Mouse (Mus musculus) liver, embryonic 15.5 days (tissue): ENCODE data around the gene Stk17b. TPM values are rescaled to one million over a fixed set of nuclear protein-coding genes. Genes with fewer than 3 reads are reported as not detected.
"Not testable (repeated sequence)": the region's sequence is repeated elsewhere in the genome, so short reads cannot be mapped to it uniquely, and the experiment has no call there.

Experiments
- ATAC-seq: fragments of 200-750 bp; cut with Nextera tagmentation; 2 replicates; pipeline ENCODE4 v1.8.0; 2017; ENCODE audit warnings: moderate number of reproducible peaks, mild to moderate bottlenecking, moderate library complexity; ENCODE audit not compliant: insufficient read depth
- H3K27ac ChIP-seq: fragments of 300-500 bp; sonication (generic); replicated peaks from 2 replicates; pipeline ENCODE4 v1.5.1; 2015; ENCODE audit warnings: mild to moderate bottlenecking, inconsistent platforms
- H3K27me3 ChIP-seq: fragments of 300-500 bp; sonication (generic); 2 replicates; pipeline ENCODE4 v1.6.1; 2015; ENCODE audit warnings: mild to moderate bottlenecking, inconsistent platforms
- H3K36me3 ChIP-seq: fragments of 300-500 bp; sonication (generic); replicated peaks from 2 replicates; pipeline ENCODE4 v1.6.1; 2015; ENCODE audit warnings: moderate library complexity, mild to moderate bottlenecking, inconsistent platforms
- H3K4me1 ChIP-seq: fragments of 300-500 bp; sonication (generic); replicated peaks from 2 replicates; pipeline ENCODE4 v1.6.1; 2015; ENCODE audit warnings: inconsistent platforms
- H3K4me2 ChIP-seq: fragments of 300-500 bp; sonication (generic); 2 replicates; pipeline ENCODE4 v1.6.1; 2015; ENCODE audit warnings: moderate library complexity, mild to moderate bottlenecking, inconsistent platforms
- H3K4me3 ChIP-seq: fragments of 300-500 bp; sonication (generic); replicated peaks from 2 replicates; pipeline ENCODE4 v1.5.1; 2015; ENCODE audit warnings: mild to moderate bottlenecking, inconsistent platforms
- H3K9ac ChIP-seq: fragments of 300-500 bp; sonication (generic); 2 replicates; pipeline ENCODE4 v1.6.1; 2015; ENCODE audit warnings: moderate library complexity, mild to moderate bottlenecking, inconsistent platforms
- H3K9me3 ChIP-seq: fragments of 300-500 bp; sonication (generic); replicated peaks from 2 replicates; pipeline ENCODE4 v1.6.1; 2016; ENCODE audit warnings: inconsistent platforms
- WGBS: fragments of 180-500 bp; shearing (Covaris S2); methylation state at CpG from one replicate; pipeline ENCODE4 v1.1.7; 2015; ENCODE audit warnings: mixed read lengths; ENCODE audit not compliant: insufficient replicate concordance; 5-methylcytosine and 5-hydroxymethylcytosine counted together
- polyA plus RNA-seq: library from polyadenylated mRNA; unstranded; fragments of >200 nt; fragmentation: Nextera tagmentation; extraction: Ambion mirVana; gene quantifications from 2 replicates; pipeline ENCODE4 v1.2.1, GENCODE M21; 2015

Gene Stk17b
- polyA plus RNA-seq, 1 experiment from 2014 or later, result 21.1 TPM

GRCm38 (mm10) chr1:53750697-53751096, 34.3 kb downstream of the Stk17b start:
- WGBS, result 72% methylated on average over 7 of the region's 7 CpGs
- not testable (repeated sequence) for H3K36me3 ChIP-seq, H3K27ac ChIP-seq, ATAC-seq, H3K9ac ChIP-seq, H3K9me3 ChIP-seq, H3K4me2 ChIP-seq, H3K27me3 ChIP-seq, H3K4me3 ChIP-seq, H3K4me1 ChIP-seq

GRCm38 (mm10) chr1:53749881-53750385, 35.1 kb downstream of the Stk17b start:
- not testable (repeated sequence) for H3K27ac ChIP-seq, H3K27me3 ChIP-seq, ATAC-seq, H3K4me3 ChIP-seq, H3K9me3 ChIP-seq, H3K4me1 ChIP-seq, H3K4me2 ChIP-seq, H3K36me3 ChIP-seq, H3K9ac ChIP-seq
- 79% methylated on average over 1 of the region's 1 CpGs for WGBS

GRCm38 (mm10) chr1:53748571-53748970, 36.5 kb downstream of the Stk17b start:
- Histone ChIP-seq H3K27me3 (no peaks in the 10 kb centered on the region), H3K4me3 (no peak overlapping the region), H3K4me2 (no peak overlapping the region), H3K36me3 (no peaks in the 10 kb centered on the region), H3K9me3 (no peaks in the 10 kb centered on the region), H3K4me1 (no peaks in the 10 kb centered on the region), H3K9ac (no peak overlapping the region), H3K27ac (no peak overlapping the region)
- ATAC-seq, result no peak
- 42% methylated on average over 8 of the region's 11 CpGs for WGBS

GRCm38 (mm10) chr1:53746001-53746400, 39.0 kb downstream of the Stk17b start:
- H3K27me3 ChIP-seq, result no peaks in the 10 kb centered on the region
- H3K4me3 ChIP-seq, result no peak overlapping the region
- no peak overlapping the region for H3K4me2 ChIP-seq
- no peak for ATAC-seq
- 63% methylated on average over 5 of the region's 5 CpGs for WGBS
- H3K27ac ChIP-seq, result no peak overlapping the region
- H3K9ac ChIP-seq, result no peak overlapping the region
- no peaks in the 10 kb centered on the region for H3K9me3 ChIP-seq
- no peaks in the 10 kb centered on the region for H3K36me3 ChIP-seq
- H3K4me1 ChIP-seq, result no peaks in the 10 kb centered on the region

- no peaks in the 10 kb centered on the region for H3K9me3 ChIP-seq
- H3K27ac ChIP-seq, result no peak overlapping the region
- WGBS, result 33% methylated on average over 3 of the region's 3 CpGs
- no peak overlapping the region for H3K4me2 ChIP-seq
- H3K9ac ChIP-seq, result no peak overlapping the region
- no peaks in the 10 kb centered on the region for H3K36me3 ChIP-seq
- no peaks in the 10 kb centered on the region for H3K4me1 ChIP-seq
- H3K4me3 ChIP-seq, result no peak overlapping the region
- no peaks in the 10 kb centered on the region for H3K27me3 ChIP-seq
- no peak for ATAC-seq
Measured at GRCm38 (mm10) chr1:53741742-53742458, 43.1 kb downstream of the Stk17b start.

- H3K27ac ChIP-seq, result no peak overlapping the region
- no peak for ATAC-seq
- no peak overlapping the region for H3K9ac ChIP-seq
- H3K36me3 ChIP-seq, result no peaks in the 10 kb centered on the region
- 51% methylated on average over 4 of the region's 4 CpGs for WGBS
- no peaks in the 10 kb centered on the region for H3K9me3 ChIP-seq
- no peak overlapping the region for H3K4me3 ChIP-seq
- no peaks in the 10 kb centered on the region for H3K4me1 ChIP-seq
- H3K27me3 ChIP-seq, result no peaks in the 10 kb centered on the region
- H3K4me2 ChIP-seq, result no peak overlapping the region
Measured at GRCm38 (mm10) chr1:53740777-53741336, 44.2 kb downstream of the Stk17b start.

GRCm38 (mm10) chr1:53740077-53740776, 44.8 kb downstream of the Stk17b start:
- ATAC-seq, result not testable (repeated sequence)
- 62% methylated on average over 3 of the region's 4 CpGs for WGBS

GRCm38 (mm10) chr1:53736583-53736982, 48.4 kb downstream of the Stk17b start:
- Histone ChIP-seq H3K27ac (no peak overlapping the region), H3K4me2 (no peak overlapping the region), H3K4me1 (no peaks in the 10 kb centered on the region), H3K4me3 (no peak overlapping the region), H3K36me3 (no peaks in the 10 kb centered on the region), H3K9ac (no peak overlapping the region), H3K27me3 (no peaks in the 10 kb centered on the region), H3K9me3 (no peaks in the 10 kb centered on the region)
- ATAC-seq, result no peak
- WGBS, result 53% methylated on average over 3 of the region's 3 CpGs

More at GRCm38 (mm10) chr1:53740077-53740776, 44.8 kb downstream of the Stk17b start:
- H3K4me2 ChIP-seq, H3K36me3 ChIP-seq, H3K4me1 ChIP-seq, H3K9ac ChIP-seq, H3K27me3 ChIP-seq, H3K4me3 ChIP-seq, H3K9me3 ChIP-seq, H3K27ac ChIP-seq: not testable (repeated sequence)

- 33% methylated on average over 5 of the region's 5 CpGs for WGBS
- Histone ChIP-seq H3K9ac (no peak overlapping the region), H3K4me1 (no peaks in the 10 kb centered on the region), H3K27me3 (no peaks in the 10 kb centered on the region), H3K27ac (no peak overlapping the region), H3K4me3 (no peak overlapping the region), H3K4me2 (no peak overlapping the region), H3K36me3 (no peaks in the 10 kb centered on the region), H3K9me3 (no peaks in the 10 kb centered on the region)
- ATAC-seq, result no peak
Measured at GRCm38 (mm10) chr1:53728489-53729225, 56.4 kb downstream of the Stk17b start.

GRCm38 (mm10) chr1:53726883-53727282, 58.1 kb downstream of the Stk17b start:
- no peaks in the 10 kb centered on the region for H3K4me1 ChIP-seq
- no peak overlapping the region for H3K4me2 ChIP-seq
- no peaks in the 10 kb centered on the region for H3K9me3 ChIP-seq
- H3K9ac ChIP-seq, result no peak overlapping the region
- no peaks in the 10 kb centered on the region for H3K27me3 ChIP-seq
- ATAC-seq, result no peak
- WGBS, result 73% methylated on average over 2 of the region's 2 CpGs
- no peak overlapping the region for H3K4me3 ChIP-seq
- H3K36me3 ChIP-seq, result no peaks in the 10 kb centered on the region
- no peak overlapping the region for H3K27ac ChIP-seq

GRCm38 (mm10) chr1:53721353-53721752, 63.7 kb downstream of the Stk17b start:
- Histone ChIP-seq H3K4me1 (no peaks in the 10 kb centered on the region), H3K27ac (no peak overlapping the region), H3K4me3 (no peak overlapping the region), H3K9me3 (no peaks in the 10 kb centered on the region), H3K9ac (no peak overlapping the region), H3K36me3 (no peaks in the 10 kb centered on the region), H3K27me3 (no peaks in the 10 kb centered on the region), H3K4me2 (no peak overlapping the region)
- no peak for ATAC-seq
